Mouse (Mus musculus): ENCODE results near the gene Prr14l.

GRCm38 (mm10) chr5:32761566-32762140, 92.4 kb downstream of the Prr14l start:
- TF ChIP-seq CTCF (IDR thresholded peaks at IDR 0.05; ENCODE audit: control insufficient read depth, insufficient read depth, low read length), result no peak
- no peak for TF ChIP-seq POLR2A (IDR thresholded peaks at IDR 0.05; ENCODE audit: borderline replicate concordance, control insufficient read depth, low read depth, low read length)
